In genomic region chr4:63233557-63234452, GRCm38 (mm10) we compare ENCODE assay signal across 10 mouse cellular contexts. TPM values are rescaled to one million over a fixed set of nuclear protein-coding genes. Genes with fewer than 3 reads are reported as not detected.
A peak's percentile ranks its signal among the peaks of the same experiment; 100 is the strongest.
DNase-seq lines count a peak whose midpoint lies in the region; ATAC-seq and TF ChIP-seq lines count a peak whose summit lies in the region.
"Had no signal": no experiment of that assay in that cellular context is flagged by ENCODE, and none has a peak within 500 bp of the region (broad histone marks: within the 10 kb centered on the region; RNA-seq: fewer than 3 reads in every experiment).

No protein-coding gene starts in this region.

- 44% methylated on average over 7 of the region's 7 CpGs for WGBS in lung, embryonic 16.5 days
- WGBS in lung, adult 2 months: 43% methylated on average over 7 of the region's 7 CpGs
- whole genome bisulfite sequencing in kidney, embryonic 16.5 days: 38% methylated on average over 7 of the region's 7 CpGs

- ATAC-seq in lung, embryonic 16.5 days (ENCODE audit: low read depth): peak; percentile 74
- peak; percentile 58 for ATAC-seq in kidney, embryonic 16.5 days (ENCODE audit: low FRiP score, low TSS enrichment)
- ATAC-seq: midbrain, embryonic 16.5 days had no signal

- H3K4me3 ChIP-seq in lung, embryonic 16.5 days (ENCODE audit: low read length): no peak overlapping the region
- no peak overlapping the region for H3K4me3 ChIP-seq in lung, adult 2 months (replicated peaks; ENCODE audit: extremely low read depth, low read depth, low read length)
- no peak overlapping the region for H3K4me3 ChIP-seq in kidney, embryonic 16.5 days (ENCODE audit: low read length)
- H3K4me3 ChIP-seq: layer of hippocampus, adult 2 months had no signal

- DNase-seq in cerebellum, postnatal 10 days: peak; percentile 66 to 67
- no peak for DNase-seq in cerebellum, postnatal 4 days (ENCODE audit: low spot score in 2 of 2)
- no peak for DNase-seq in lung, adult 2 months
- DNase-seq in right cerebral cortex, postnatal 25 days: peak; percentile 51
- no peak for DNase-seq in spleen, postnatal 10 days (ENCODE audit: low spot score in 2 of 2)
- no peak for DNase-seq in spleen, adult 18-20 months

- H3K27ac ChIP-seq in lung, embryonic 16.5 days (ENCODE audit: low read length): peak overlapping the region; percentile 77
- H3K27ac ChIP-seq in kidney, embryonic 16.5 days (ENCODE audit: low read length): peak overlapping the region; percentile 75
- H3K27ac ChIP-seq: layer of hippocampus, adult 2 months had no signal

- H3K36me3 ChIP-seq in lung, embryonic 16.5 days (ENCODE audit: control insufficient read depth, insufficient read depth, low read length): peaks cover 2% of the 10 kb centered on the region; the same call in 1 of the 2 replicates
- H3K36me3 ChIP-seq in kidney, embryonic 16.5 days (ENCODE audit: insufficient read depth, low read length): no peaks in the 10 kb centered on the region

- no peak for TF ChIP-seq CTCF in lung, adult 2 months (IDR thresholded peaks at IDR 0.05; ENCODE audit: insufficient read depth, low read length)

- no peaks in the 10 kb centered on the region for H3K27me3 ChIP-seq in lung, embryonic 16.5 days (ENCODE audit: control insufficient read depth, insufficient read depth, low read depth, low read length)
- no peaks in the 10 kb centered on the region for H3K27me3 ChIP-seq in kidney, embryonic 16.5 days (ENCODE audit: insufficient read depth, low read length)

- H3K9me3 ChIP-seq in lung, embryonic 16.5 days (ENCODE audit: control insufficient read depth, low read length): no peaks in the 10 kb centered on the region
- no peaks in the 10 kb centered on the region for H3K9me3 ChIP-seq in kidney, embryonic 16.5 days (ENCODE audit: low read length)

- H3K9ac ChIP-seq in lung, embryonic 16.5 days (ENCODE audit: low read length): no peak overlapping the region
- H3K9ac ChIP-seq in kidney, embryonic 16.5 days (replicated peaks; ENCODE audit: low read length): no peak overlapping the region

- H3K4me2 ChIP-seq in lung, embryonic 16.5 days (ENCODE audit: low read depth, low read length): no peak overlapping the region
- no peak overlapping the region for H3K4me2 ChIP-seq in kidney, embryonic 16.5 days (replicated peaks; ENCODE audit: low read depth, low read length)

- H3K4me1 ChIP-seq in lung, embryonic 16.5 days (replicated peaks; ENCODE audit: control insufficient read depth, insufficient read depth, low read length): peaks cover 33% of the 10 kb centered on the region
- H3K4me1 ChIP-seq in lung, adult 2 months (ENCODE audit: control insufficient read depth, insufficient read depth, low read length): no peaks in the 10 kb centered on the region; the same call in 1 of the 2 replicates
- peaks cover 67% of the 10 kb centered on the region for H3K4me1 ChIP-seq in kidney, embryonic 16.5 days (ENCODE audit: insufficient read depth, low read length)

- TF ChIP-seq POLR2A in lung, adult 2 months (IDR thresholded peaks at IDR 0.05; ENCODE audit: borderline replicate concordance, extremely low read depth, low read depth, low read length): no peak

RNA-seq across cellular contexts. Expression of gene Col27a1, which starts 20.0 kb away (rescaled TPM):
- 16.4 and 18.3 TPM in 2 replicates for polyA plus RNA-seq in lung, embryonic 16.5 days (2015; fragmentation: Nextera tagmentation; extraction: Ambion mirVana)
- 11.2 and 11.5 TPM in 2 replicates for polyA plus RNA-seq in lung, adult 2 months (2012; rRNA removed)
- 7.3 and 7.8 TPM in 2 replicates for polyA plus RNA-seq in kidney, embryonic 16.5 days (2015; fragmentation: Nextera tagmentation; extraction: Ambion mirVana)

Comparison
In these comparisons a context has a peak if more than half of its experiments do, and no peak if none do; other contexts are left out.
1. DNase-seq: peak in cerebellum, postnatal 10 days (2 of 2) and right cerebral cortex, postnatal 25 days (single experiment); none in cerebellum, postnatal 4 days (0 of 2), lung, adult 2 months (single experiment), spleen, postnatal 10 days (0 of 2) and spleen, adult 18-20 months (0 of 2).